Mouse (Mus musculus): ENCODE measurements around the gene P2rx1. TPM values are rescaled to one million over a fixed set of nuclear protein-coding genes. Genes with fewer than 3 reads are reported as not detected.

P2rx1 gene
- total and polyA plus RNA-seq, 2 experiments from 2014 or later = 0.16 to 0.55 TPM

GRCm38 (mm10) chr11:72954216-72954615 is 44.7 kb upstream of the P2rx1 start:
- Histone ChIP-seq H3K9me3 (ENCODE audit: low read length) (no peaks in the 10 kb centered on the region), H3K4me2 (ENCODE audit: low read depth, low read length, poor library complexity, severe bottlenecking) (no peak overlapping the region), H3K9ac (replicated peaks; ENCODE audit: low read length, poor library complexity, severe bottlenecking) (no peak overlapping the region), H3K27ac (ENCODE audit: low read depth, low read length) (no peak overlapping the region), H3K4me1 (ENCODE audit: insufficient read depth, low read length) (no peaks in the 10 kb centered on the region), H3K27me3 (ENCODE audit: insufficient read depth, low read length) (peaks cover under 1% of the 10 kb centered on the region), H3K4me3 (ENCODE audit: low read depth, low read length) (no peak overlapping the region), H3K36me3 (ENCODE audit: insufficient read depth, low read length) (no peaks in the 10 kb centered on the region)
- no peak for TF ChIP-seq CTCF (IDR thresholded peaks at IDR 0.05)
- DNase-seq (ENCODE audit: low spot score) = no peak
- 86% methylated on average over 4 of the region's 4 CpGs for WGBS
- no peak for ATAC-seq (ENCODE audit: low FRiP score)

- no peak for TF ChIP-seq CTCF (IDR thresholded peaks at IDR 0.05)
These were observed 43.4 kb upstream of the P2rx1 start for GRCm38 (mm10) chr11:72955339-72955974.

GRCm38 (mm10) chr11:72957318-72957717 is 41.6 kb upstream of the P2rx1 start:
- no peak for ATAC-seq (ENCODE audit: low FRiP score)
- H3K36me3 ChIP-seq (ENCODE audit: insufficient read depth, low read length) = no peaks in the 10 kb centered on the region
- 0 out of 2 replicates have a peak, but pooled peaks cover 6% of the 10 kb centered on the region for H3K4me1 ChIP-seq (ENCODE audit: insufficient read depth, low read length)
- H3K9ac ChIP-seq (replicated peaks; ENCODE audit: low read length, poor library complexity, severe bottlenecking) = no peak overlapping the region
- no peak for TF ChIP-seq CTCF (IDR thresholded peaks at IDR 0.05)
- DNase-seq (ENCODE audit: low spot score) = no peak
- H3K4me3 ChIP-seq (ENCODE audit: low read depth, low read length) = no peak overlapping the region
- no peaks in the 10 kb centered on the region for H3K9me3 ChIP-seq (ENCODE audit: low read length)
- H3K4me2 ChIP-seq (ENCODE audit: low read depth, low read length, poor library complexity, severe bottlenecking) = no peak overlapping the region
- peaks cover 28% of the 10 kb centered on the region for H3K27me3 ChIP-seq (ENCODE audit: insufficient read depth, low read length)
- WGBS = 57% methylated on average over 2 of the region's 2 CpGs
- no peak overlapping the region for H3K27ac ChIP-seq (ENCODE audit: low read depth, low read length)

More at GRCm38 (mm10) chr11:72955339-72955974, 43.4 kb upstream of the P2rx1 start:
- ATAC-seq (ENCODE audit: low FRiP score) (no peak), DNase-seq (ENCODE audit: low spot score) (no peak)
- H3K4me1 ChIP-seq (ENCODE audit: insufficient read depth, low read length) = no peaks in the 10 kb centered on the region
- H3K4me2 ChIP-seq (ENCODE audit: low read depth, low read length, poor library complexity, severe bottlenecking) = no peak overlapping the region
- peaks cover 13% of the 10 kb centered on the region for H3K27me3 ChIP-seq (ENCODE audit: insufficient read depth, low read length)
- no peaks in the 10 kb centered on the region for H3K9me3 ChIP-seq (ENCODE audit: low read length)
- H3K27ac ChIP-seq (ENCODE audit: low read depth, low read length) = no peak overlapping the region
- H3K36me3 ChIP-seq (ENCODE audit: insufficient read depth, low read length) = no peaks in the 10 kb centered on the region
- 82% methylated on average over 5 of the region's 5 CpGs for WGBS
- no peak overlapping the region for H3K4me3 ChIP-seq (ENCODE audit: low read depth, low read length)
- H3K9ac ChIP-seq (replicated peaks; ENCODE audit: low read length, poor library complexity, severe bottlenecking) = no peak overlapping the region

- H3K9me3 ChIP-seq (ENCODE audit: low read length) = no peaks in the 10 kb centered on the region
- H3K4me1 ChIP-seq (ENCODE audit: insufficient read depth, low read length) = 0 out of 2 replicates have a peak, but pooled peaks cover 6% of the 10 kb centered on the region
- no peak overlapping the region for H3K9ac ChIP-seq (replicated peaks; ENCODE audit: low read length, poor library complexity, severe bottlenecking)
- H3K27me3 ChIP-seq (ENCODE audit: insufficient read depth, low read length) = peaks cover 35% of the 10 kb centered on the region
- 16% methylated on average over 15 of the region's 15 CpGs for WGBS
- H3K4me2 ChIP-seq (ENCODE audit: low read depth, low read length, poor library complexity, severe bottlenecking) = no peak overlapping the region
- DNase-seq (ENCODE audit: low spot score) (no peak), ATAC-seq (ENCODE audit: low FRiP score) (no peak)
- no peak for TF ChIP-seq CTCF (IDR thresholded peaks at IDR 0.05)
- no peak overlapping the region for H3K4me3 ChIP-seq (ENCODE audit: low read depth, low read length)
- H3K27ac ChIP-seq (ENCODE audit: low read depth, low read length) = no peak overlapping the region
- H3K36me3 ChIP-seq (ENCODE audit: insufficient read depth, low read length) = no peaks in the 10 kb centered on the region
These were observed 38.8 kb upstream of the P2rx1 start for GRCm38 (mm10) chr11:72959924-72960679.

- no peak for TF ChIP-seq CTCF (IDR thresholded peaks at IDR 0.05)
- 6% methylated on average over 15 of the region's 15 CpGs for WGBS
- H3K9ac ChIP-seq (replicated peaks; ENCODE audit: low read length, poor library complexity, severe bottlenecking) = no peak overlapping the region
- no peak for ATAC-seq (ENCODE audit: low FRiP score)
- no peaks in the 10 kb centered on the region for H3K9me3 ChIP-seq (ENCODE audit: low read length)
- H3K27me3 ChIP-seq (ENCODE audit: insufficient read depth, low read length) = peaks cover 35% of the 10 kb centered on the region
- no peaks in the 10 kb centered on the region for H3K36me3 ChIP-seq (ENCODE audit: insufficient read depth, low read length)
- peak overlapping the region; percentile 23 for H3K4me3 ChIP-seq (ENCODE audit: low read depth, low read length)
- 0 out of 2 replicates have a peak, but pooled peaks cover 6% of the 10 kb centered on the region for H3K4me1 ChIP-seq (ENCODE audit: insufficient read depth, low read length)
- no peak for DNase-seq (ENCODE audit: low spot score)
- no peak overlapping the region for H3K27ac ChIP-seq (ENCODE audit: low read depth, low read length)
- peak overlapping the region; percentile 41 for H3K4me2 ChIP-seq (ENCODE audit: low read depth, low read length, poor library complexity, severe bottlenecking)
These were observed 38.2 kb upstream of the P2rx1 start for GRCm38 (mm10) chr11:72960723-72961071.
